Mouse (Mus musculus): ENCODE measurements at regions not wholly inside any gene's neighbourhood (a gene's known extent, or its start where the extent isn't known, plus 50 kb on each side); places are given as distances from the start of the nearest gene placed in this dataset.

- WGBS (ENCODE audit: insufficient replicate concordance), result 49% methylated on average over 11 of the region's 11 CpGs
- TF ChIP-seq EP300 (IDR thresholded peaks at IDR 0.05; ENCODE audit: low read depth), result no peak
- TF ChIP-seq CTCF (IDR thresholded peaks at IDR 0.05; ENCODE audit: low read depth), result no peak
- no peak for DNase-seq (ENCODE audit: low read depth in 3 of 3, low spot score in 3 of 3)
- Histone ChIP-seq H3K36me3 (replicated peaks; ENCODE audit: control insufficient read depth, insufficient read depth, low read depth) (no peaks in the 10 kb centered on the region), H3K9ac (replicated peaks) (no peak overlapping the region), H3K27me3 (ENCODE audit: control insufficient read depth, insufficient read depth, low read length) (no peaks in the 10 kb centered on the region), H3K4me3 (ENCODE audit: insufficient read depth in 1 of 2, low read depth in 2 of 2, low read length in 2 of 2) (no peak overlapping the region), H3K9me3 (ENCODE audit: control insufficient read depth, low read length) (no peaks in the 10 kb centered on the region), H3K4me1 (replicated peaks; ENCODE audit: control insufficient read depth in 2 of 2, insufficient read depth in 2 of 2, low read length in 1 of 2) (no peaks in the 10 kb centered on the region), H3K4me2 (ENCODE audit: low read depth) (no peak overlapping the region), H3K27ac (no peak overlapping the region)
- ATAC-seq (ENCODE audit: insufficient read depth), result no peak
Observed at GRCm38 (mm10) chr3:130873745-130874144, 143.5 kb upstream of the Rpl34 start.

DNA sequence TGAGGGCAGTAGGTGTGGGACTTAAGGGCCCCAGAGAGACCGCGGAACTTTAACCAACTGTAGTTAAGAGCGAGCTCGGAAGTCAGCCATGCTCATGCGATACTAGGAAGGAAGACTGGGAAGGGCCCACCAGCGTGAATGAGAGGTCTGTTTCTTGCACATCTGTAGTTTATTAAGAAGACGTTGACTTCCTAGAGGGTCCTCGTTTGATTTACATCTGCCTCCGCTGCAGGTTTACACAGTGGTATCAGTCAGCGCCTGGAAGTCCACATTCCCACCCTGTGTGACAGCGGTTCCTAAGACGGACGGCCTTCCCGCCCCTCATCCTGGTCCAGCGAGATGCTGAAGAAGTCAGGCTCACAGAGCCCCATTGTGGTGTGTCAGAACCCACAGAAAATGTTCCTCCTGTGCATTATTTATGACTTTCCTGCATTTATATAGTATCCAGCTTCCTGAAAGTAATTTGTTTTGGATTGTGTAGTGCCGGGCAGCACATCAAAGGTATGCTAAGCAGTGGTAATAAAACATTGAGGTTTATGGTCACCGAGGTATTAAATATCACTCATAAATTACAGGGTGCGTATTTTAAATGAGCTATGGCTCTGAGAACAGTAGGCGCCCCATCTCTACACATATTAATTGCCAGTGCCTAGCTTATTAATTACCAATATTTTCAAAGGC lies 136.9 kb upstream of the Rpl34 start:
- H3K27ac ChIP-seq, result no peak overlapping the region
- no peak overlapping the region for H3K9ac ChIP-seq (replicated peaks)
- no peak for TF ChIP-seq EP300 (IDR thresholded peaks at IDR 0.05; ENCODE audit: low read depth)
- TF ChIP-seq CTCF (IDR thresholded peaks at IDR 0.05; ENCODE audit: low read depth), result no peak
- ATAC-seq (ENCODE audit: insufficient read depth), result no peak
- H3K9me3 ChIP-seq (ENCODE audit: control insufficient read depth, low read length), result no peaks in the 10 kb centered on the region
- no peaks in the 10 kb centered on the region for H3K36me3 ChIP-seq (replicated peaks; ENCODE audit: control insufficient read depth, insufficient read depth, low read depth)
- H3K4me1 ChIP-seq (replicated peaks; ENCODE audit: control insufficient read depth in 2 of 2, insufficient read depth in 2 of 2, low read length in 1 of 2), result no peaks in the 10 kb centered on the region
- no peak overlapping the region for H3K4me2 ChIP-seq (ENCODE audit: low read depth)
- no peaks in the 10 kb centered on the region for H3K27me3 ChIP-seq (ENCODE audit: control insufficient read depth, insufficient read depth, low read length)
- no peak overlapping the region for H3K4me3 ChIP-seq (ENCODE audit: insufficient read depth in 1 of 2, low read depth in 2 of 2, low read length in 2 of 2)
- no peak for DNase-seq (ENCODE audit: low read depth in 3 of 3, low spot score in 3 of 3)
- WGBS (ENCODE audit: insufficient replicate concordance), result 67% methylated on average over 19 of the region's 19 CpGs

- Histone ChIP-seq H3K27ac (no peak overlapping the region), H3K27me3 (ENCODE audit: control insufficient read depth, insufficient read depth, low read length) (no peaks in the 10 kb centered on the region), H3K4me1 (replicated peaks; ENCODE audit: control insufficient read depth in 2 of 2, insufficient read depth in 2 of 2, low read length in 1 of 2) (no peaks in the 10 kb centered on the region), H3K9me3 (ENCODE audit: control insufficient read depth, low read length) (no peaks in the 10 kb centered on the region), H3K36me3 (replicated peaks; ENCODE audit: control insufficient read depth, insufficient read depth, low read depth) (no peaks in the 10 kb centered on the region), H3K4me2 (ENCODE audit: low read depth) (no peak overlapping the region), H3K9ac (replicated peaks) (no peak overlapping the region), H3K4me3 (ENCODE audit: insufficient read depth in 1 of 2, low read depth in 2 of 2, low read length in 2 of 2) (no peak overlapping the region)
- ATAC-seq (ENCODE audit: insufficient read depth), result no peak
- 36% methylated on average over 1 of the region's 1 CpGs for WGBS (ENCODE audit: insufficient replicate concordance)
- no peak for TF ChIP-seq CTCF (IDR thresholded peaks at IDR 0.05; ENCODE audit: low read depth)
- TF ChIP-seq EP300 (IDR thresholded peaks at IDR 0.05; ENCODE audit: low read depth), result no peak
- no peak for DNase-seq (ENCODE audit: low read depth in 3 of 3, low spot score in 3 of 3)
Observed at GRCm38 (mm10) chr3:130864783-130865182, 134.6 kb upstream of the Rpl34 start.

- Histone ChIP-seq H3K27ac (no peak overlapping the region), H3K36me3 (replicated peaks; ENCODE audit: control insufficient read depth, insufficient read depth, low read depth) (no peaks in the 10 kb centered on the region), H3K9me3 (ENCODE audit: control insufficient read depth, low read length) (no peaks in the 10 kb centered on the region), H3K4me1 (replicated peaks; ENCODE audit: control insufficient read depth in 2 of 2, insufficient read depth in 2 of 2, low read length in 1 of 2) (no peaks in the 10 kb centered on the region), H3K27me3 (ENCODE audit: control insufficient read depth, insufficient read depth, low read length) (no peaks in the 10 kb centered on the region), H3K4me3 (ENCODE audit: insufficient read depth in 1 of 2, low read depth in 2 of 2, low read length in 2 of 2) (no peak overlapping the region), H3K4me2 (ENCODE audit: low read depth) (no peak overlapping the region), H3K9ac (replicated peaks) (no peak overlapping the region)
- TF ChIP-seq EP300 (IDR thresholded peaks at IDR 0.05; ENCODE audit: low read depth) (no peak), CTCF (IDR thresholded peaks at IDR 0.05; ENCODE audit: low read depth) (no peak)
- 64% methylated on average over 5 of the region's 5 CpGs for WGBS (ENCODE audit: insufficient replicate concordance)
- no peak for DNase-seq (ENCODE audit: low read depth in 3 of 3, low spot score in 3 of 3)
- ATAC-seq (ENCODE audit: insufficient read depth), result no peak
Observed at GRCm38 (mm10) chr3:130863376-130863775, 133.2 kb upstream of the Rpl34 start.

- H3K9me3 ChIP-seq (ENCODE audit: control insufficient read depth, low read length), result no peaks in the 10 kb centered on the region
- TF ChIP-seq EP300 (IDR thresholded peaks at IDR 0.05; ENCODE audit: low read depth) (no peak), CTCF (IDR thresholded peaks at IDR 0.05; ENCODE audit: low read depth) (no peak)
- no peaks in the 10 kb centered on the region for H3K36me3 ChIP-seq (replicated peaks; ENCODE audit: control insufficient read depth, insufficient read depth, low read depth)
- ATAC-seq (ENCODE audit: insufficient read depth), result no peak
- H3K27me3 ChIP-seq (ENCODE audit: control insufficient read depth, insufficient read depth, low read length), result no peaks in the 10 kb centered on the region
- DNase-seq (ENCODE audit: low read depth in 3 of 3, low spot score in 3 of 3), result no peak
- H3K4me1 ChIP-seq (replicated peaks; ENCODE audit: control insufficient read depth in 2 of 2, insufficient read depth in 2 of 2, low read length in 1 of 2), result no peaks in the 10 kb centered on the region
- H3K27ac ChIP-seq, result no peak overlapping the region
- no peak overlapping the region for H3K4me3 ChIP-seq (ENCODE audit: insufficient read depth in 1 of 2, low read depth in 2 of 2, low read length in 2 of 2)
- no peak overlapping the region for H3K9ac ChIP-seq (replicated peaks)
- 57% methylated on average over 5 of the region's 5 CpGs for WGBS (ENCODE audit: insufficient replicate concordance)
- H3K4me2 ChIP-seq (ENCODE audit: low read depth), result no peak overlapping the region
Observed at GRCm38 (mm10) chr3:130860315-130860714, 130.1 kb upstream of the Rpl34 start.

Data from liver, embryonic 14.5 days (tissue).